Mouse (Mus musculus) thymus, postnatal 4 days (tissue): ENCODE measurements around the gene Fam83e.

Source experiments
- DNase-seq: peaks from one replicate; pipeline ENCODE4 v3.0.0; 2021

The Fam83e gene

GRCm38 (mm10) chr7:45742338-45742737 lies 21.3 kb downstream of the Fam83e start:
- DNase-seq, result peak; percentile 51

- DNase-seq, result peak; percentile 61
These were observed 23.4 kb downstream of the Fam83e start for GRCm38 (mm10) chr7:45744387-45744786.

GRCm38 (mm10) chr7:45746518-45746917 lies 25.5 kb downstream of the Fam83e start:
- peak; percentile 50 for DNase-seq

- DNase-seq, result no peak
These were observed 26.4 kb downstream of the Fam83e start for GRCm38 (mm10) chr7:45747450-45747849.

- no peak for DNase-seq
These were observed 27.1 kb downstream of the Fam83e start for GRCm38 (mm10) chr7:45748110-45748509.

- DNase-seq, result no peak
These were observed 28.4 kb downstream of the Fam83e start for GRCm38 (mm10) chr7:45749401-45749800.

- DNase-seq, result no peak
These were observed 29.1 kb downstream of the Fam83e start for GRCm38 (mm10) chr7:45750162-45750561.

GRCm38 (mm10) chr7:45755703-45756102 lies 34.7 kb downstream of the Fam83e start:
- DNase-seq, result no peak

GRCm38 (mm10) chr7:45759400-45759799 lies 38.4 kb downstream of the Fam83e start:
- DNase-seq, result peak; percentile 79

GRCm38 (mm10) chr7:45760151-45760550 lies 39.1 kb downstream of the Fam83e start:
- DNase-seq, result peak; percentile 57

- no peak for DNase-seq
These were observed 45.0 kb downstream of the Fam83e start for GRCm38 (mm10) chr7:45765995-45766394.

- no peak for DNase-seq
These were observed 45.8 kb downstream of the Fam83e start for GRCm38 (mm10) chr7:45766764-45767163.

GRCm38 (mm10) chr7:45767500-45767899 lies 46.5 kb downstream of the Fam83e start:
- DNase-seq, result no peak

- DNase-seq, result no peak
These were observed 49.5 kb downstream of the Fam83e start for GRCm38 (mm10) chr7:45770427-45771082.

- DNase-seq, result no peak
These were observed 50.1 kb downstream of the Fam83e start for GRCm38 (mm10) chr7:45771101-45771500.

GRCm38 (mm10) chr7:45775237-45775636 lies 54.2 kb downstream of the Fam83e start:
- no peak for DNase-seq
